Mouse (Mus musculus): Measurements from ENCODE around the gene Spaca7. TPM values are rescaled to one million over a fixed set of nuclear protein-coding genes. Genes with fewer than 3 reads are reported as not detected.
"Not testable (repeated sequence)": the region's sequence is repeated elsewhere in the genome, so short reads cannot be mapped to it uniquely, and the experiment has no call there.

Gene Spaca7
- total RNA-seq, 2 experiments from 2014 or later: not detected

DNA sequence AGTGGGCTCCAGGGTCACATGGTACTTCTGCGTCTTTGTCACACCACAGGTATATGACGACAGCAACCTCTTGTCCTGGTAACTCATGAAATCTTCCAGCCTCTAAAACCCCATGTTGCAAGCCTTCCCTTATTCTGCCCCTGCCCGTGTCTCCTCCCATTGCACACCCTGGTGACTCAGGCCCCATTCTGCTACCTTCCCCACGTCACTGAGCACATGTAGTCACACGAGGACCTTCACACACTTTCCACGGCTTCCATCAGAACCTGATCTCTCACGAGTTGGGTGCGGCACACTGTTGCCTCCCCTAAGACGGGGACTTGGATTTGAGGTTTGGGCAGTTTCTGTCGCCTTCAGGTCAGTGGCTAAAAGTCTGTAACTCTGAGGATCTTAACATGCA is 36.0 kb downstream of the Spaca7 start:
- DNase-seq (ENCODE audit: low spot score in 2 of 2): no peak

DNA sequence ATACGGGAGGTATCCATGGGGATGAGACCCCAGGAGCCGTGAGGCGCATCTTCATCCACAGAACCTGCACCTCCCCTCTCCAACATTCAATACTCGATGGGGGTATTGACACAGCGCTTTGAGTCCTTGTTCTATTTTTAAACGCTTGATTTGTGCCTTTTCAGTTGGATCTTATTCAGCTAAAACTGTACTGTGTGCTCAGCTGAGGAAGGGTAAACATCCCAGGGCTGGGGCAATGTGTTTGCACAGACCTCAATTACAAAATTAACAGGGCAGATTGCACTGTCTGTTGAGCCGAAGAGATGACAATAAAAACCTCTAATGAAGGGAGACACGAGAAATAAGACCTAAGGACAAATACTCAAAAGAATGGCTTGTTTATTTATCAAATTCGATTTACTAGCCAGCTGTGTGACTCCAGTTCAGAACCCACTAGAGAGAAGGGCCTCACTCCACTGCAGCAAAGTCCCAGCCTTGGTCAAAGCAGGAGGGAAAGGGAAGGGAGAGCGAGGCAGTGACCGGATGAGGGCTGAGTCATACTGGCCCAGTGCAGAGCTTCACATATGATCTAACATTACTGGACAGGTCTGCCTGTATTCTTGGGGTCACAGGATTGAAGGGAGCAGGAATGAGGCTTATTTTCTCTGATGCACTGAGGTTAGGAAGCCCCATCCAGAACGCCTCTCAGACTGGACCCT is 37.1 kb downstream of the Spaca7 start:
- DNase-seq (ENCODE audit: low spot score in 2 of 2): no peak

DNA sequence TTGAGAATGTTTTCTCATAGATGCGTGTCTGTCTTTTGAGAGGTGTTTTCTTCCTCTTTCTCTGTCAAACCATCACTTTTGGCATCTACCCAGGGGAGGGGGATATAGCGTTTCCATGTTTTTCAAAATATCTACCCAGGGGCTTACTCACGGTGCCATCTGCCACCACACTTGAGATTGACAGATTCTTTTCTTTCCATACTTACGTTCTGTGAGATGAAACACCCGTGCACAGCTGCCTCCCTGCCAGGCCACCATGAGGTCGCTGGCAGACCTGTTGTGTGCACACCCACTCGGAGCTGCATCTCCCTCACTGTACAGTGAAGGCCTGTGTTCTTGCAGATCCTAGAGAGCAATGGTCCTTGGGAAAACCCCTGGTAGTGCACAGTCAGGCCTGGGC is 40.4 kb downstream of the Spaca7 start:
- no peak for DNase-seq (ENCODE audit: low spot score in 2 of 2)

DNA sequence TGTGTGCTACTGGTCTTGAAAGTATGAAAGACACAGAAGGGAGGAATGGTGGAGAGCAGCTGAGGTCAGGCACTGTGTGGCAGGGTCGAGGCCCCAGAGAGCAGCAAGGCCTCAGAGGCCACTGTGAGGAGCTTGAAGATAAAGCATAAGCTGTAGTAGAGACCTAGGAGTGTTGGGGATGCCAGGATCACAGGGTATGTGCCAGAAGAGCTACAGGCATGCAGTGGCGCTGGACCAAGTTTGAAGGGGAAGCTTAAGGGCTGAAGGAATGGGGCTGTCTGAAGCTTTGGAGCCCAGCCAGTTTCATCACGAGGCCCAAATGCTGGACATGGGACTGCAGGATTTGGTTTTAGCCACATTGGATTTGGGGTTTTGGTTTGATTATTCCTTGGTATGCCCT is 44.5 kb downstream of the Spaca7 start:
- not testable (repeated sequence) for DNase-seq (ENCODE audit: low spot score in 2 of 2)

DNA sequence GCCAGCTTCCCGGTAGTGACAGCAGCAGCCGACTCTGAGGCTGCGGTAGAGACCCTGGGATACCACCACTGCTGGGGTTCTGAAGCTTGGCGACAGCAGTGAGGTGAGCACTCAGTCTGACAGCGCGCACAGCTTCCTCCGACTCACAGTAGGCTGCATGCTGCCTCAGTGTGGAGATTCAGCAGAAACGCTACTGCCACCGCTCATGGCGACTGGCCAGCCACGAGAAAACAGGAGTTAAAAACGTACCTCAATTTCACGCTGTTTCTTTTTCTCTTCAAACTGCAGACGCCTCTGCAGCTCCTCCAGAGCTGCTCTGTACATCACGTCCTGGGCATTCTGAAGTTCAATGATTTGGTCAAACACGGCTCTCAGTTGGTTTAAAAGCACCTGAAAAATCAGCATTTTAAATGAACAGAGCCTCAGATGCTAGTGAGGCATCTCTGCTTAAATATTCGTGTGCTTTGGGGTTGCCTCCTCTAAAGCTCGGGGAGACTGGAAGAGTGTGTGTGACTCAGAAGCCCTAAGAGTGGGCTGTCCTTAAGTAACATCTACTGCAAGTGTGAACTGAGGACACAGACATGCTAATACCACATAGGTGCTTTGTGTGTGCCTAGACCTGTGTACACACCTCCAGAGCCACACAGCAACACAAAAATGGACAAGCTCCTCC is 48.9 kb downstream of the Spaca7 start:
- no peak for DNase-seq (ENCODE audit: low spot score in 2 of 2)

DNA sequence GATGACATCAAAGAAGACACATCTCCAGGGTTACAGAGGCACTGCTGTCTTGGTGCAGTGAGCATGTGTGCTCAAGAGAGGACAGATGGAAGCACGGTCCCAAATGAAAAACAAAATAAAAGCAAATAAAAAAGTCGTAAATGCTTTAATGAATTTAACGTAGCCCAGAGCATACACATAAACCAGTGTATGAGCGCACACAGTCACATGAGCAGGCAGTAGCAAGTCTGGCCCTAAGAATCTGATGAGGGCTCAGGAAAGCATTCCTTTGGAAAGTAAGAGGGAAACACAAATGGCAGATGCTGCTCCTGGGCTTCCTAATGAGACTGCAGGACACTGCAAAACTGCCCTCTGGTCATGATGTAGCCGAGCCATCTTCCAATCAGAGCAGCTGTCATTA is 53.1 kb downstream of the Spaca7 start:
- DNase-seq (ENCODE audit: low spot score in 2 of 2): no peak

DNA sequence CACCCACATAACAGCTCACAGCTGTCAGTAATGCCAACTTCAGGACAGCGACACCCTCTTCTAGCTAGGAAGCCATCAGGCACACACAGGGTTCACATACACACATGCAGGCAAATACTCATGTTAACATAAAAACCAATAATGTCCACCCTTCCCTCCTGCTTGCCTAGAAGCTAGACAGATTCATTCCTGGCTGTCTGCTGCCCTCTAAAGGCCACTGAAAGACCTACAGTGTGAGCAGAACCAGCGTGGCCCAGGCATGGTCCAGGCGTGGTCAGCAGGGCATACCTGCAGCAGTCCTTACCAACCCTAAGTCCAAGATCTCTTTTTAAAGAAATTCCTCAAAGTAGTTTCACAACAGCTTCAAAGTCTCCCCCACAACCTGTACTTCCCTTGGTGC is 56.2 kb downstream of the Spaca7 start:
- peak; percentile 48 to 59 for DNase-seq (ENCODE audit: low spot score in 2 of 2)

DNA sequence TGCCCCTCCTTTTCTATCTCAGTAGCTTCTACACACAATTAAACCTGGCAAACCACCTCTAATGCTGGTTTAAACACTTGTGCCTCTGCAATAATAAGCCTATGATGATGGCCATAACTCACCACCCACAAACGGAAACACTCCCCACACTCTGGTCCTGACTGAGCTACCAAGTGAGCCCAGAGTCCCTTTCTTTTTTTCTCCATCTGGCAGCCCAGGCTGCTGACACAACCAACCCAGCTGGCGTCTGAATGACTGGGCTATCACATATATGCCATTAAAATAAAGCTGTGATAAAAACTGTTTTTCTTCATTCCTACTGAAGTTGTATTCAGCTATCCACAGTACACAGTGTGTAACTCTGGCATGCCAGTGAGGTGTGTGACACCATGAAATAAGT is 62.5 kb downstream of the Spaca7 start:
- peak in 1 of 2 experiments; percentile 35 for DNase-seq (ENCODE audit: low spot score in 2 of 2)

DNA sequence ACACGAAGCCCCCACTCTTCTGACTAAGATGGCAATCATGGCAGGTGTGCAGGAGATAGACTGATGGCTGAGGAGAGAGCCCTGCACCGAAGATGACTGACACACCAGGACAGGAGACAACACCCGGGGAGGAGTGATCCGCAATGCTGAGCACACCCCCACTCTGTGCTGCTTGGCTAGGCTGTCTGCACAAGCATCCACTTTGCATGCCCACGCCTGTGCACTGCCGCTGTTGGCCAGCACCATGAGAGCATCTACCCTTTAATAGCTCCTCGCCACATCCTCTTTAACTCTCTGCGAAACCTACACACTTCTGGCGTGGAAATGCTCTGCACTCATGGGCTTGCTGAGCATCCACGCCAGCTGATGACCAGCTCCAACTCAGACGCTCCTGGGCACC is 65.6 kb downstream of the Spaca7 start:
- no peak for DNase-seq (ENCODE audit: low spot score in 2 of 2)

DNA sequence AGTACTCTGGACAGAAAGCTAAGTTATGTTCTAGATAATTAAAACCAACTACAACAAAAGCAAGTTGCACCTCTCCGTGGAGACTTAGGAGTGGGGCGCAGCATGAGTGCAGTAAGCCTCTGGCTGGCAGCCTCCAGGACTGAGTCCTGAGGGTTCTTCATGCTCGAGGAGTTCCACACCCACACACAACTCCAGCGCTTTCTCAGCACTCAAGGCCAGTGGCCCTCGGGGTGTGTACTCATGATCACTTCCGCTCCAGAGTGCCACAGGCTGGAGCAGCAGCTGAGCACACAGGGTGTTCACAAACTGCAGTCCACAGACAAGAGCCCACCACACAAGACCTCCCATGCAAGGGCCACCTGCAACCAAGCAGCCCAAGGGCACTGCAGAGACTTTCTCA is 68.7 kb downstream of the Spaca7 start:
- no peak for DNase-seq (ENCODE audit: low spot score in 2 of 2)

DNA sequence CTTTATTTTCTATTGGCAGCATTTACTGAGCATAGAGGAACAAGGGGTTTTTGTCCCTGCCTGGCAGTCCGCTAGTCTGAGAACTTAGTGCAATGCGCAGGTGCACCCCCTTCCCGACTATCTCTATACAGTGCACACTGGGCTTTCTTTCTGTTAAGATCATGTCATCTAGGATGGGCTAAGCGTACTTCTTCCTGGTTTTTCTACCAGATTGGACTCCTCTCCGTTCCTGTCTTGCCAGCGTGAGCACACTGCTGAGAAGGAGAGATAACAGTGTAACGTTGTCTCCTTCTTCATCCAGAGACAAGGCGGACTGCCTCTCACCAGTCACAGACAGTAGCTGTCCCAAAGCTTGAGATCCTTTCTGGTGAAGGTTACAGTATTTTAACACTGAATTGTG is 71.5 kb downstream of the Spaca7 start:
- no peak for DNase-seq (ENCODE audit: low spot score in 2 of 2)

DNA sequence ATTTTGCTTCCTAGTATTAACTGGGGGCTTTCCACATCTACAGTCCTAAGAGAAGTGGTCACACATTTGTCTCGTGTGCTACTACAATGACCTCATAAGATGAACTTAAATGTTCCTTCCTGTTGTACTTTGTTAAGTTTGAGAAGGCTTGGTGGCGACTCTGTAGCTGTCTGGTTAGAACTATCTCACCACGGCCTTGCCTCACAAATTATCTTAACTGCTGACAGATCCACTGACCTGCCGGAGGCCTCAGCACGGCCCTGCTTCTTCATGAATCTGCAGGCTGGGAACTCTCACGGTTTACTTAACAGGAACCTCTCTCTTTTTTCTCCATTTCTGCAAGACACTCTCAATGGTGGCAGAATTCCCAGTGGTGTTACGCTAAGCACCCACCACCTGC is 72.1 kb downstream of the Spaca7 start:
- DNase-seq (ENCODE audit: low spot score in 2 of 2): no peak

DNA sequence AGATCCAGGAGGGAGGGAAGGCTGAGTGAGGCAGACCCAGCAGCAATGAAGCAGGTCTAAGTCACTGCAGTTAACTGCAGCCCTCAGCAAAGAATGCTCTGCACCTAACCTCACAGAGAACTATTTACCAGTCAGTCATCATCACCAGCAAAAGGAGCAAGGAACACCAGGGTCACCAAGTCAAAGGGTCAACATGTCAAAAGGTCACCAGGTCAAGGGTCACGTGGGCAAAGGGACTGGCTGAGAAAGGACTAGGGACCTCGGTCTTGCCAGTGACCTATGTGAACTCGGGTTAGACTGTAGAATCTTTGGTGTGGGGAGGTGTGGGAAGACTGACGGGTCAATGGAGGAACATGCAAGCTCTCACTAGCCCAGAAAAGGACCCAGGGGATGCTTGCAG is 73.7 kb downstream of the Spaca7 start:
- no peak for DNase-seq (ENCODE audit: low spot score in 2 of 2)

DNA sequence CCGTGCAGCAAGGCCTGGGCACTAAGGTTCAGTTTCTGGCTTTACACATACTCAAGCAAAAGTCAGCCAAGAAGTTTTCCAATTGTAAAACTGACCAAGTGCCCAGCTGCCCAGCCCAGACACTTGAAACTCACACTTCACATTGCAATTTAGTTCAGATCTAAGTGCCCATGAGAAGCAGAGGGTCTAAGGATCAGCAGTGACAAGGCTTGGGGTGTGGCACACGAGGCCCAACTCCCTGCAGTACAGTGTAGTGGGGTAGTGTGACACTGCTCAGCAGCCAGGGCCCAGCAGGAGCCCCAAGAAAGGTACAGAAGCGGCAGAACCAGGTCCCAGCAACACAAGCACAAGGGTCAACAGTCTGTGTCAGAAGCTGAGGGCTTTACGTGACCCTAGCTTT is 76.1 kb downstream of the Spaca7 start:
- no peak for DNase-seq (ENCODE audit: low spot score in 2 of 2)

Other genes starting within 250 kb of the Spaca7 start
- 10 to 100 TPM; 11.0 to 12.7 TPM for gene Sox1, start 177.7 kb upstream of the Spaca7 start, total RNA-seq (2021)
- 10 to 100 TPM; 29.6 to 29.8 TPM for gene Tubgcp3, start 99.2 kb downstream of the Spaca7 start, total RNA-seq (2021)
- gene Atp11a, start 184.0 kb downstream of the Spaca7 start, total RNA-seq (2021): 10 to 100 TPM; 58.0 to 62.5 TPM

All from layer of hippocampus, postnatal 14 days (tissue).